Mouse (Mus musculus) bone marrow macrophage, adult 2 months (primary cell): Measurements from ENCODE around the gene Sh3bgrl.

Experiments used
- CTCF ChIP-seq: IDR thresholded peaks from 2 replicates; pipeline ENCODE4 v1.5.1; 2012; ENCODE audit warnings: low read depth, mild to moderate bottlenecking, low read length, moderate library complexity
- POLR2A ChIP-seq: IDR thresholded peaks from 2 replicates; pipeline ENCODE4 v1.6.1; 2012; ENCODE audit warnings: mild to moderate bottlenecking, low read depth, low read length, borderline replicate concordance

DNA sequence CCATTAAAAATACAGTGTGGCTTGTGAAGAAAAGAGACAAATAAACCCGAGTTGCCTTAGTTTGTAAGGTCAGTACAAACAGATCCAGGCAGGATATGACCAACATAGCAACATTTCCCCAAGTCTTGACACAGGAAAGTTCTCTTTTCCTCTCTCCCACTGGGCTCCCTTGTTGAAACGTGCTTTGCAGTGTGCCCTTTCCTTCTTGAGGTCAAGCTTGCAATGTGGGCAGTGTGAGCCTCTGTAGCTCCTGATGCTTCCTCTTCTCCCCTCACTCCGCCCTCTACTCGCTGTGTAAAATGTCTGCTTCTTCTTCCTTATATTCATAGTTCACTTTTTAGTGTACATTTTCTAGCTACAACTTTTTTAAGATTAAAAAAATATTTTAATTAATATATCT lies 96.3 kb downstream of the Sh3bgrl start:
- TF ChIP-seq CTCF (no peak), POLR2A (no peak)
